Mouse (Mus musculus) regulatory T cell (primary cell): ENCODE data around the gene Hspbp1.

ENCODE experiments used
- in situ Hi-C: fragments of 300-600 bp; cut with MboI, MseI; formaldehyde crosslinking; loops from one replicate; pipeline ENCODE4 v1.15.1; 2025; ENCODE audit warnings: high pct_unique_total_duplicates

Gene Hspbp1

DNA sequence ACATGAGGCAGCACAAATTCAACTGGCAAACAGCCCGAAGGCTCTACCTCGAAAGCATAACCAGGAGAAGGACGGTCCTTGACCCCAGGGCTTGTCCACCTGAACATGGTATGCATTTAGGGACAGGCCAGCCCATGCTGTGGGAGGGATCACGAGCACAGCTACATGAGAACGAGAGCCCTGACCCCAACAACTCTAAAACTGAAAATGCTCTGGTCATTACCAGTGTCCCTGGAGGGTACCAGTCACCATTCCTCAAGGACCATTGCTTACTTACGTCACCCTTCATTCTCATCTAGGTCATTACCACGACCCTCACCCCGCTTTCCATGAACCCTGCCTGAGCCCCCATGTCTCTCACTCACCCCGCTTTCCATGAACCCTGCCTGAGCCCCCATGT lies 15.7 kb downstream of the Hspbp1 start:
- in situ Hi-C loops = no loop called here

DNA sequence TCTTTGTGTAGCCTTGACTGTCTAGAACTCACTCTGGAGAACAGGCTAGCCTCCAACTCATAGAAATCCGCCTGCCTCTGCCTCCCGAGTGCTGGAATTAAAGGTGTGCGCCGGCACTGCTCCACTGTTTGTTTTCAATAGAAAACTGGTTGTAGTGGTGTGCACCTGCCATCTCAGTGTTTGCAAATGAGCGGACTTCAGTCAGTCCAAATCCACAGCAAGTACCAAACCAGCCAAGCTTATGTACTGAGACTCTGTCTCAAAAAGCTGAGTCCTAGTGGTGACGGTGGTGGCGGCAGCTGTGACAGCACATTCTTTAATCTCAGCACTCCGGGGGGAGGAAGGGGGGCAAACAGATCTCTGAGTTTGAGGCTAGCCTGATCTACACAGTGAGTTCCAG lies 16.4 kb downstream of the Hspbp1 start:
- in situ Hi-C loops = no loop called here

DNA sequence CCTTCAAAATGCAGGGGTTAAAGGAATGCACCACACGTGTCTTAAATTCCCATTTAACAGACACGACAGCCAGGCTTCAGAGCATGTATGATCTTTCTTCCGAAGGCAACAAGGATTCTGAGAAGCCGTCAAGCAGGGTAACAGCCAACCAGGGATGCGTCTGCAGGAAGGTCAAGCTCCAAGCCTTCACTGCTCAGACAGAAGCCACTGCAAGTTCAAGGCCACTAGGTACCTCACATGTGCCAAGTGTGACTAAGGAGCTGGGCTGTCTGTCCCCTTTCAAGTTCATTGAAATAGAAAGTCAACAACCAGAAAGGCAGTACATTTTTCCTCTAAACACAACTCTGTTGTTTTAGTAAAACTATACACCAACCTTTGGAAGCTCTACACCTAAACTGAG lies 18.0 kb downstream of the Hspbp1 start:
- in situ Hi-C loops = no loop called here

DNA sequence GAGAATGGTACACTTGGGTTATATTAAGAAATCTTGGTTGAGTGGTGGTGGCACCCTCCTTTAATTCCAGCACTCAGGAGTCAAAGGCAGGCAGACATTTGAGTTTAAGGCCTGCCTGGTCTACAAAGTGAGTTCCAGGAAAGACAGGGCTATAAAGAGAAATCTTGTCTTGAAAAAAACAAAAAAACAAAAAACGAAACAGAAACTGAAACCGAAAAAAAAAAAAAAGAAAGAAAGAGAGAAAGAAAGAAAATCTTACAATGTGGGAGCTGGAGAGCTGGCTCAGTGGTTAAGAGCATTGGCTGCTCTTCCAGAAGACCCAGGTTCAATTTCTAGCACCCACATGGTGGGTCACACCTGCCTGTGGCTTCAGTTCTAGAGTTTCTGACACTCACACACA lies 21.1 kb downstream of the Hspbp1 start:
- in situ Hi-C loops = no loop called here

GRCm38 (mm10) chr7:4663179-4663578 lies 21.7 kb downstream of the Hspbp1 start:
- in situ Hi-C loops = no loop called here

DNA sequence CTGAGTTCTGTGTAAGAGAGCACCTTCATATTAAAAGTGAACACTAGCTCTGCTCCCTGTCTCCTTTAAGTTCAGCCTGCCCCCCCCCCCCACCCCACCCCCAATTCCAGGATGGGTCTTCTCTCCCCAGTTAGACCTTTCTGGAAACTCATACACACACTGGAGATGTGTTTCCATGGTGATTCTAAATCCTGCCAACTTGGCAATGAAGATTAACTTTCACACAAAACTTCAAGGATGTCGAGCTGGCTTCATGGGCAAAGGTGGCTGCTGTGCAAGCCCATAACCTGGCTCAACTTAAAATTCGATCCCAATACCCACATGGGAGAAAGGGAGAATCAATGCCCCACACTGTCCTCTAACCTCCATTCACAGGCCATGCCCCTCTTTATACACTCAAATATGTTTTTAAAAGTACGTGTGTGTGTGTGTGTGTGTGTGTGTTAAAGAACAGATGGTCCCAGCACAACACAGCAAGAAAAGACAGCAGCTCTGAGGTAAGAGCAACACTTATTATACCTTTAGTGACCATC lies 24.9 kb downstream of the Hspbp1 start:
- in situ Hi-C loops = no loop called here

DNA sequence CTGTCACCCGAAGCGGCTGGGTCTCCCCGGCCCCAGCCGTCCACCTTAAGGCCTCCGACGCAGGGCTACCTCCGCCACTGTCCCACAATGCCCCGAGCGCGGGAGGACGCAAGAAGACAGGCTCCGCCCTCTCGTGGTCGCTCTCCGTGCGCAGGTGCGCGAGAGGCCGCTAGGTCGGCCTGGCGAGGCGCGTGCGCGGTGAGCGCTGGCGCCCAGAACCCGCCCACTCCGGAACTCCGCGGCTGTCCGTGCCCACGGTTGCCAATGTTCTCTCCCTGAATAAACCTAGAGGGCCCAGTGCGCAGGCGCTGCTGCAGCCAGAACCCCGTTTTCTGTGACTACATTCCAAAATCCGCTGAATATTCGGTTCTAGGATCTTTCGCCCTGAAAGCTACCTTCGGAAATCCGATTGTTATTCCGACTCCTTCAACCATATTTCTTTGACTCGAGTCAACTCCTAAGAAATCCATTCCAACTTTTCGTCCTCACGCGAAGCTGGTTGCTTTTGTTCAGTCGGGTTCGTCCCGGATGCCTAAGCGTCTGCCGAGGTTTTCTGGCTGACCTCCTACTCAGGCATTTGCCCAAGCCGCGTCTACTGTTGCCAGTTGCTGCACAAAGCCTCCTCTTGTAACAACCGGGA lies 25.8 kb downstream of the Hspbp1 start, which contains the start of gene Ppp6r1:
Gene Ppp6r1 (minus strand): TSS at position 108 of the 640 bp plus-strand sequence.
- in situ Hi-C loops = no loop called here

DNA sequence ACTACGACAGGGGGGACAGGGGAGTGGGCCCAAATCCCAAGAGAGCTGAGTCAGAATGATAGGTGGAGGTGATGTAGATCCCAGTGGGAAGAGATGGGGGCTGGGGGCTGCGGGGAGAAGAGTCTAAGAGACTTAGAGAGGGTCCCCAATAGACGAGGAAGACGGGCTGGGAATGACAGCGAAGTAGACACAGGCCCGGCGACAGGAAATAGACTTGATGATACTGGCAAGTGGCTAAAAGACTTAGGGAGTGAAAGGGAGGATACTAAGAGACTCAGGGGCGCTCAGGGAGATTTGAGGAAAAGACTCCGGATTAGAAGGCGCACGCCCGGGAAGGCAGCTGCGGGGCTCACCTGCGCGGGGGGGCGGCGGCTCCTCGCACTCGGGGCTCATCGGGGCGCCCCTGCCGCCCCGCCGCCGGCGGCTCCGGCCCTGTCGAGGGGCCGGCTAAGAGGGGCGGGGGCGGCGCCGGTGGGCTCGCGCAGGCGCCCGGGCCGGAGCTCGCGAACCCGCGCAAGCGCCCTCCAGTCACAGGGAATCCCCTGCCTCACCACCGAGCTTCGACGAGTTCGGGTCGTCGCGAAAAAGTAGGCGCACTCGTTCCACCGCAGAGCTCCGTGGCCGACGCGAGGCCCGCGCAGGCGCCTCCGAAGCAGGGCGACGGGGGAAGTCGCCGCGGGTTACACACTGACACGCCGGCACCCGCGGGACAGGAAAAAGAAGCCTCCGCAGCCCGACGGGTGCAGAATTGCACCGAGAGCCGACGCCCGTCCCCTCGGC lies 26.6 kb downstream of the Hspbp1 start:
- in situ Hi-C loops = no loop called here

- in situ Hi-C loops = no loop called here
Measured at GRCm38 (mm10) chr7:4657521-4658127, 27.2 kb downstream of the Hspbp1 start.

GRCm38 (mm10) chr7:4656818-4657217 lies 28.1 kb downstream of the Hspbp1 start:
- in situ Hi-C loops = no loop called here

DNA sequence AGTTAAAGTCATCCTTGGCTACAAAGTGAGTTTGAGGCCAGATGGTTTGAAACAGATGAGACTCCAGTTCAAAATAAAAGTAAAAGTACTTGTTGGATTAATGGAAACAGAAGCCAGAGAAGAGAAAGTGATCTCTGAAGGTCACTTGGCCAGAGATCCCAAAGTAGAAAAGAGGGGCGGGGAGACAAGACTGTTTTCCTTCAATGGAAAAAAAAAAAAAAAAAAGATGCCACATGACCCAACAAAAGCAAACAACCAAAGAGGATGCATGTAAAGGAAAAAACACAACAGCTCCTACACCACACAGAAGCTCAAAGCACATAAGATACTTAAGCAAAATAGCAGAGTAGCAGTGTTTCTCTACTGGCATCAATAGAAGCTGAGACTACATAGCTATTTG lies 29.0 kb downstream of the Hspbp1 start:
- in situ Hi-C loops = no loop called here

DNA sequence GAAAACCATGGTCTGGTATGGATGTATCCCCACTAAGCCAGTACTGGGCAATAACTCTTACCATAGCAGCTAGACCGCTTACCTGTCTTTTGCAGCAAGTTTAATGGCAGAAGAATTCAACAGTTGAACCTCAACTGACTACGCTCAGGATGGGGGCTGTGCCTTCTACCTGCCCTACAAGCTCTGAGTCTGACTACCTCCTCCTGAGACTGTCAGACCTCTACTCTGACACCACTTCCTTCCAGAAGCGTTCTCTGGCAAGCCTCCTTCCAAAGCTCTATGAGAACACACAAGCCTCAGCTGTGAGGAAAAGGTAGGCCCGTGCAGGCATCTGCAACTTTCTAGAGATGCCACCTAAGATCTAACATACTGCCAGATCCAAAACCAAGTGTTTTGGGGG lies 29.5 kb downstream of the Hspbp1 start:
- in situ Hi-C loops = no loop called here

GRCm38 (mm10) chr7:4654221-4654620 lies 30.6 kb downstream of the Hspbp1 start:
- in situ Hi-C loops = no loop called here

DNA sequence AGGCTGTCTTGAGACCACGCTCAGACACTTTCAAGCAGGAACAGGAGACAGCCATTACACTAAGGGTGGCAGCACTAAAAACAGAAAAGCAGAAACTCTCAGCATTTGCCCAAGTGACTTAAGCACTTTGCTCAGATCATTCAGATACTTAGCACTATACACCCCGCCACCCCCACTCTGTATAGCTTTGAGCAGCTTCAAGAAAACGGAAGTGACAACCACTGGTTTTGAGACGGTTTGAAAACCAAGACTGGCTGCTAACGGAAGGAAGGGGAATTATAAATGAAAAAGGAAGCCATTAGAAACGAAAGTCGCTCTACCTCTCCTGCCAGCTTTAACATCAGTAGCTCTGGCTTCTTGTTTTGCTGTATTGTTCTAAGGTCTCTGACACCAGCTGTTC lies 31.1 kb downstream of the Hspbp1 start:
- in situ Hi-C loops = no loop called here

- in situ Hi-C loops = no loop called here
Measured at GRCm38 (mm10) chr7:4653351-4653750, 31.5 kb downstream of the Hspbp1 start.

- in situ Hi-C loops = no loop called here
Measured at GRCm38 (mm10) chr7:4652726-4653125, 32.1 kb downstream of the Hspbp1 start.

DNA sequence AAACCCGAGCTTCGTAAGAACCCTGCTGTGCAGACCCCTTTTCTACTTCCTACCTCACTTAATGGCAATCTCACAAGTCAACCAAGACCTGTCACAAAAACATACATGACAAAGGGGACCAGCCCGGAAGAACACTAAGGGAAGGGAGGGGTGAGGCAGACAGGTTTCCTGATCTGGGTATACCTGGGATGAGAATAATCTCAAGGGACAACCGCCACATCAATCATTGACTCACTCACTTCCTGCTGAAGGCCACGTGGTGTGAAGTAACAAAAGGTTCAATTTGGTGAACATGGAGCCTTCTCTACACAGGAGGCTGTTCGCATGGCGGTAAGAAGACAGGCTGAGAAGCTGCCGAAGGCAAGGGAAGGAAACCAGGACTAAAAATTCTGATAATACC lies 33.3 kb downstream of the Hspbp1 start:
- in situ Hi-C loops = no loop called here

- in situ Hi-C loops = no loop called here
Measured at GRCm38 (mm10) chr7:4647992-4648391, 36.9 kb downstream of the Hspbp1 start.

- in situ Hi-C loops = no loop called here
Measured at GRCm38 (mm10) chr7:4647291-4647690, 37.6 kb downstream of the Hspbp1 start.

- in situ Hi-C loops = no loop called here
Measured at GRCm38 (mm10) chr7:4646806-4647205, 38.1 kb downstream of the Hspbp1 start.

- in situ Hi-C loops = no loop called here
Measured at GRCm38 (mm10) chr7:4643225-4643624, 41.6 kb downstream of the Hspbp1 start.

GRCm38 (mm10) chr7:4641956-4642355 lies 42.9 kb downstream of the Hspbp1 start:
- in situ Hi-C loops = no loop called here

DNA sequence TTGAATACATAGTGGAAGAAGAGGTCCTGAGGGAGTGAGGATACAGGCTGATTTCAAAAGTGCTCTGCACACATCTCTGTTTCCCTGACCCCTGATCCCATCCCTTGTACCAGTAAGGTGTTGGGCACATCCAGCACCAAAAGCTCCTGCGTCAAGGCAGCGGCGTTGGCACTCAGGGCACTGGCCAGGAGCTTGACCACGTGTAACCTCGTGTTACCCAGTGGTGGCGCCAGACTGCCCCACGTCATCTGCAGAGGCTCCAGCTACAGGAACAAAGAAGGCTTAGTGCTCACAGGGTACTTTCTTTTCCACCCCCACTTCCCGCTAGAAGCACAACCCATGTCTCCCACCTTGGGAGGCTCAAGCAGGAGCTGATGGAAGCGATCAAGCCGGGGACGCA lies 43.7 kb downstream of the Hspbp1 start:
- in situ Hi-C loops = no loop called here
